Mouse (Mus musculus) urinary bladder, postnatal 36 days (tissue): ENCODE results near the gene Lce3e.

Experiments
- DNase-seq, 2 experiments: peaks; one replicate each; pipeline ENCODE4 v3.0.0; 2022; ENCODE audit warnings: low spot score in 2 of 2, mixed read lengths in 1 of 2

Lce3e gene

GRCm38 (mm10) chr3:92966761-92967160, at the start of gene Lce3e:
TSS of gene Lce3e (plus strand) at chr3:92967061.
- DNase-seq = no peak

- peak; percentile 31 to 32 for DNase-seq
Observed at GRCm38 (mm10) chr3:92920364-92920763, 46.5 kb upstream of the Lce3e start.

GRCm38 (mm10) chr3:92926130-92926529, 40.7 kb upstream of the Lce3e start, which contains the start of gene Lce3a:
TSS of gene Lce3a (minus strand) at chr3:92926230.
- no peak for DNase-seq

- DNase-seq = no peak
Observed at GRCm38 (mm10) chr3:92932679-92933078, 34.2 kb upstream of the Lce3e start, which contains the start of gene Lce3b. TSS of gene Lce3b (plus strand) at chr3:92932979.

GRCm38 (mm10) chr3:92944186-92944585, 22.7 kb upstream of the Lce3e start, which contains the start of gene Lce3c:
TSS of gene Lce3c (plus strand) at chr3:92944486.
- DNase-seq = no peak

GRCm38 (mm10) chr3:92957090-92957489, 9.8 kb upstream of the Lce3e start, which contains the start of gene Lce3d:
TSS of gene Lce3d (plus strand) at chr3:92957390.
- DNase-seq = no peak

- DNase-seq = no peak
Observed at GRCm38 (mm10) chr3:92978484-92978883, 11.6 kb downstream of the Lce3e start.

- DNase-seq = no peak
Observed at GRCm38 (mm10) chr3:92991926-92992325, 25.1 kb downstream of the Lce3e start, which contains the start of gene Lce3f. TSS of gene Lce3f (plus strand) at chr3:92992226.

- peak; percentile 52 to 64 for DNase-seq
Observed at GRCm38 (mm10) chr3:92998691-92999090, 31.8 kb downstream of the Lce3e start.

DNA sequence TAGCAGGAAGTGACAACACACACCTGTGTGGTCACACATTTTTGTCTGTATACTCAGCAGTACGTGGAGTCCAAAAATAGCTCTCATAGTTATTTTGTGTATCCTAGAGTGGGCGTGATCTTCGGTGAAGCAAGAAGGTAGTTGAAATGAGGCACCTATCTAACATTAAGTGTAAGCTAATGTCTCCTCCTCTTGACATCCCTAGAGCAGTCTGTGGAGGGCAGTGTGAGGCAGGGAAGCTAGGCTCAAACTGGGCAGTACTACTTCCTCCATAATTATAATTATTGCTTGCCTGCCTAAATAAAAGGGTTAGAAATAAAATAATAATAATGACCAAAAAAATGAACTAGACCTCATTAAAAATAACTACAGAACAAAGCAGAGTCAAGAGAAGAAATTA, 33.8 kb downstream of the Lce3e start:
- DNase-seq = no peak

GRCm38 (mm10) chr3:93002843-93003242, 36.0 kb downstream of the Lce3e start:
- no peak for DNase-seq

DNA sequence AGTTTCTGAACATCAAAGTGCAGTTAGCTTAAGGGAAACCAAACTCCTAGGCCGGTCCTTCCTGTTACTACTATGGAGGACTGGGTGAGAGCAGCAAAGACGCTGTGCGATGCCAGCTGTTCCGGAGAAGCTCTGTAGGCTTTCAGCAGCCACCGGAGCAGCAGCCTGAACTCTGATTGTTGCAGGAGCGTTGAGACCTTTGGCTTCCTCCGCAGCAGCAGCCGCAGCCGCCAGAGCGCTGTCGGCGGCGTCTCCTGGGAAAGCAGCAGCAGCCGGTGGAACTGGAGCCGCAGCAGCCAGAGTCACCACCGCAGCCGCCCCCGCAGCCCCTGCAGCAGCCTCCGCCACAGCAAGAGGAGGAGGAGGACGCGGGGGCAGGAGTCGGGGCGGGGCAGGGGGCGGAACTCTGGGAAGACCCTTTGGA, 47.5 kb downstream of the Lce3e start:
- DNase-seq = peak in 1 of 2 experiments; percentile 11

- no peak for DNase-seq
Observed at GRCm38 (mm10) chr3:93014871-93015270, 48.0 kb downstream of the Lce3e start.

DNA sequence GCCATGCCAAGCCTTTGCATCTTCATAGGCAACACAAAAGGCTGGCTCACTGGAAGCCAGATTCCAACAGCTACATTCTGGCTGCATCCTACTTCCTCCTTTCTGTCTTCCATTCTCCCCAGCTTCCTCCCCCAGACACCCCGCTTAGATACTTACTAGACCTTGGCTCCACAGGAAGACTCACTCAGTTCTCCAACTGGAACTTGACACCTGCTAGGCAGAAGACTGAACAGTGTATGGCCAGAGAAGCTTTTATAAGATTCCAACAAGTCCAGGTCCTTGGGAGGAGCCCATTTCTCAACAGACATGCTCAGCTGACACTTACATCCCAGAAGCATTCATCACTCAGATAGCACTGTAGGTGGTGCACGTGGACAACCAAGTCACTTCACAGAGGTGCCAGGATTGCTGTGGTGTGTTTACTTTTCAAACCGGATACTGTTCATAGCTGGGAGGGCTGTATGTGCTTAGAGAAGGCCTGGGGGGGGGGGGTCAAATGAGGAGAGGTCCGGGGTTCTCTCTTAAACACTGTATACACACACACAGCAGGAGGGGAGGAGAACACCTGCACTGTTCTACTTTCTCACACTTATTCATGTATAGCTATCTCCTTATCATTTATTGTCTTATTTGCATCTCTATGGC, 48.7 kb downstream of the Lce3e start, which contains the start of gene Crct1:
Crct1 (minus strand) TSS at position 228 of the 645 bp plus-strand sequence.
- no peak for DNase-seq
